Mouse (Mus musculus) G1E (cell line): ENCODE results near the gene Zfp91.

Source experiments
- CTCF ChIP-seq: IDR thresholded peaks from 2 replicates; pipeline ENCODE4 v1.5.1; 2012; ENCODE audit warnings: low read depth, low read length, inconsistent platforms, mixed read lengths
- GATA1 ChIP-seq: IDR thresholded peaks from 2 replicates; pipeline ENCODE4 v1.6.1; 2012; ENCODE audit warnings: borderline replicate concordance, low read length, inconsistent platforms, mixed read lengths
- POLR2AphosphoS5 ChIP-seq: IDR thresholded peaks from 2 replicates; pipeline ENCODE4 v1.6.1; 2012; ENCODE audit warnings: low read depth, low read length, inconsistent platforms; ENCODE audit not compliant: insufficient replicate concordance
- TAL1 ChIP-seq: conservative IDR thresholded peaks from 2 replicates; pipeline ENCODE4 v1.6.1; 2012; ENCODE audit warnings: low read depth, low read length, inconsistent platforms, mixed read lengths

DNA sequence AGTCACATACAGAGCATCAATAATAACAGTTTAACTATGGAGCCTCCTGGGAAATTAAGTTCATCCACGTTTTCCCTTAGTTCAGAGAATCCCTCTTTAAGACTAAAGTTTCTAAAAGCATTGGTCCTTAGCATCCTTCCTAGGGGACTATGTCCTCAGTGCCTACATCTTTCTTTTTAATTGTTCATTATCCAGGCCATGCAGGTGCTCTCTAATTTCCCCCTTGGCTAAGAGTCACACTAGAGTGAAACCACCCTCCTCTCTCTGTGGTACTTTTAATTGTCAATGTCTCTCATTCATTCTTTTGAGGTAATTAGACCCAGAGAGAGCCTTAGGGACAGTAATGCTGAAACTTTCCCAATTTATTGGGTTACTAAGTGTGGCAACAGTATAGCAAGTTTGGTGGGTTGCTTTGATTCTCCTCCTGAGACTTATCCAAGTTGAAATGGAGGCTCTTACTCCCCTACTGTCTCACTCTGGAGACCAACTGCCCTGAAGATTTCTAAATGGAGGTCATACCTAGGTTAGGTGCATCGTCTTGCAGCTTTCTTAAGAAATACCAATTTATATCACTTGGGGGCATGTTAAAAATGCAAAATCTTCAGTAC, 35.0 kb upstream of the Zfp91 start:
- no peak for TF ChIP-seq CTCF
- TF ChIP-seq TAL1 = no peak
- TF ChIP-seq POLR2AphosphoS5 = no peak
- TF ChIP-seq GATA1 = no peak
